Mouse (Mus musculus): ENCODE data around the gene Zfp831. TPM values are rescaled to one million over a fixed set of nuclear protein-coding genes. Genes with fewer than 3 reads are reported as not detected.

Zfp831 gene
- total and polyA plus RNA-seq, 3 experiments = 0.48 to 0.99 (median 0.59) TPM

DNA sequence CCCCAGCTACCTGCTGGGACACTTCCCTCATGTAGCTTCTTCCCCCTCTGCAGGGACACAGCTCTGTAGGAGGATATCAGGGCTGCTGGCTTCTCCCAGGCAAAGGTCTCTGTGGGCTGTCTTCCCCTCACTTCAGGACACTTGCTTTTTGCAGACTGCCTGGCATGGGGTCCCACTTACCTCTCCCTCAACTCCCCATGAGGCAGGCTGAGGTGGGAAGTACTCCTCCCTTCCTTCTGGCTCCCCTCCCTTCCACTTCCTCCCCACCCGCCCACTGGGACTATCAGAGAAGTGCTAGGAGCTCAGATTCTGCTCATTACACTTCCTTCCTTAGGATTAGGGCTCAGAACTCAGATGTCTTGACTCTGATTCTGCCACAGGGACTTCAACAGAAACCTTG is 6.6 kb upstream of the Zfp831 start:
- Histone ChIP-seq H3K27ac (ENCODE audit: insufficient read depth, low read depth) (no peak overlapping the region), H3K9me3 (replicated peaks; ENCODE audit: low read length) (no peaks in the 10 kb centered on the region), H3K9ac (ENCODE audit: insufficient read depth, low read depth) (no peak overlapping the region), H3K79me2 (replicated peaks; ENCODE audit: control insufficient read depth, extremely low read depth, insufficient read depth, poor library complexity, severe bottlenecking) (no peaks in the 10 kb centered on the region), H3K36me3 (replicated peaks in 1 of 2; ENCODE audit: control insufficient read depth in 1 of 2, insufficient read depth in 1 of 2, low read length in 1 of 2) (peaks cover 0 to 21% of the 10 kb centered on the region in 2 experiments), H3K4me1 (ENCODE audit: control insufficient read depth in 1 of 2, insufficient read depth in 2 of 2) (peaks cover 0 to 5% of the 10 kb centered on the region in 2 experiments; a peak in 1 of 4 replicates), H3K4me2 (ENCODE audit: insufficient read depth, low read depth, poor library complexity, severe bottlenecking) (no peak overlapping the region), H3K27me3 (replicated peaks) (no peaks in the 10 kb centered on the region), H3K4me3 (replicated peaks in 1 of 3; ENCODE audit: low read depth in 2 of 3, low read length in 2 of 3, poor library complexity in 1 of 3) (no peak overlapping the region)
- TF ChIP-seq ELF1 (IDR thresholded peaks at IDR 0.05; ENCODE audit: low read depth, low read length) = no peak
- TF ChIP-seq E2F4 (IDR thresholded peaks at IDR 0.05; ENCODE audit: insufficient replicate concordance, low read depth, low read length) = no peak
- TF ChIP-seq MAFK (IDR thresholded peaks at IDR 0.05; ENCODE audit: insufficient replicate concordance, low read length) = no peak
- TF ChIP-seq EP300 (IDR thresholded peaks at IDR 0.05; ENCODE audit: low read length) = no peak
- TF ChIP-seq ETS1 (conservative IDR thresholded peaks at IDR 0.05; ENCODE audit: low read depth, low read length) = no peak
- no peak for TF ChIP-seq GABPA (IDR thresholded peaks at IDR 0.05; ENCODE audit: insufficient replicate concordance, low read depth, low read length)
- no peak for TF ChIP-seq JUN (IDR thresholded peaks at IDR 0.05; ENCODE audit: insufficient read depth, low read depth, low read length)
- TF ChIP-seq MXI1 (IDR thresholded peaks at IDR 0.05; ENCODE audit: low read depth, low read length) = no peak
- no peak for TF ChIP-seq USF2 (conservative IDR thresholded peaks at IDR 0.05; ENCODE audit: low read depth, low read length)
- no peak for TF ChIP-seq POLR2A (IDR thresholded peaks at IDR 0.05; ENCODE audit: low read depth, low read length)
- no peak for TF ChIP-seq TBP (conservative IDR thresholded peaks at IDR 0.05; ENCODE audit: low read depth, low read length)
- no peak for TF ChIP-seq SIN3A (IDR thresholded peaks at IDR 0.05; ENCODE audit: low read length)
- TF ChIP-seq CHD1 (IDR thresholded peaks at IDR 0.05; ENCODE audit: low read depth, low read length) = no peak
- no peak for TF ChIP-seq MAX (IDR thresholded peaks at IDR 0.05; ENCODE audit: low read length)
- no peak for TF ChIP-seq NELFE (IDR thresholded peaks at IDR 0.05; ENCODE audit: low read depth, low read length)
- TF ChIP-seq MYC (IDR thresholded peaks at IDR 0.05; ENCODE audit: low read depth, low read length) = no peak
- no peak for TF ChIP-seq USF1 (IDR thresholded peaks at IDR 0.05; ENCODE audit: low read depth, low read length)
- TF ChIP-seq MEF2A (IDR thresholded peaks at IDR 0.05; ENCODE audit: borderline replicate concordance, low read depth, low read length) = no peak
- TF ChIP-seq IRF4 (IDR thresholded peaks at IDR 0.05; ENCODE audit: low read depth, low read length) = no peak
- TF ChIP-seq RAD21 (IDR thresholded peaks at IDR 0.05; ENCODE audit: low read depth, low read length) = no peak
- dilution Hi-C loops (cut with MboI; ENCODE audit: extremely low pct_ligation_motif_present, extremely low pct_unique_long_range_greater_than_20kb, low sequenced_read_pairs) (no loop called here), in situ Hi-C loops (cut with MboI; ENCODE audit: low pct_ligation_motif_present, low pct_unique_long_range_greater_than_20kb, low sequenced_read_pairs) (no loop called here)
- DNase-seq (ENCODE audit: extremely low read depth) = no peak

GRCm38 (mm10) chr2:174644975-174645374 is 1.6 kb downstream of the Zfp831 start:
- Histone ChIP-seq H3K4me2 (ENCODE audit: insufficient read depth, low read depth, poor library complexity, severe bottlenecking) (no peak overlapping the region), H3K9me3 (replicated peaks; ENCODE audit: low read length) (no peaks in the 10 kb centered on the region), H3K27ac (ENCODE audit: insufficient read depth, low read depth) (no peak overlapping the region), H3K4me3 (replicated peaks in 1 of 3; ENCODE audit: low read depth in 2 of 3, low read length in 2 of 3, poor library complexity in 1 of 3) (no peak overlapping the region), H3K79me2 (replicated peaks; ENCODE audit: control insufficient read depth, extremely low read depth, insufficient read depth, poor library complexity, severe bottlenecking) (no peaks in the 10 kb centered on the region), H3K9ac (ENCODE audit: insufficient read depth, low read depth) (no peak overlapping the region), H3K36me3 (replicated peaks in 1 of 2; ENCODE audit: control insufficient read depth in 1 of 2, insufficient read depth in 1 of 2, low read length in 1 of 2) (peaks cover 5 to 40% of the 10 kb centered on the region in 2 experiments), H3K27me3 (replicated peaks) (no peaks in the 10 kb centered on the region), H3K4me1 (ENCODE audit: control insufficient read depth in 1 of 2, insufficient read depth in 2 of 2) (0 out of 4 replicates have a peak, but pooled peaks cover 0 to 2% of the 10 kb centered on the region in 2 experiments)
- dilution Hi-C loops (cut with MboI; ENCODE audit: extremely low pct_ligation_motif_present, extremely low pct_unique_long_range_greater_than_20kb, low sequenced_read_pairs) = no loop called here
- no peak for TF ChIP-seq BHLHE40 (IDR thresholded peaks at IDR 0.05; ENCODE audit: low read depth, low read length)
- no peak for TF ChIP-seq UBTF (IDR thresholded peaks at IDR 0.05; ENCODE audit: low read depth, low read length)
- TF ChIP-seq NRF1 (IDR thresholded peaks at IDR 0.05; ENCODE audit: low read depth, low read length) = no peak
- no peak for TF ChIP-seq JUND (conservative IDR thresholded peaks at IDR 0.05; ENCODE audit: low read depth, low read length)
- no peak for TF ChIP-seq MEF2A (IDR thresholded peaks at IDR 0.05; ENCODE audit: borderline replicate concordance, low read depth, low read length)
- TF ChIP-seq MAX (IDR thresholded peaks at IDR 0.05; ENCODE audit: low read length) = no peak
- TF ChIP-seq ZNF384 (IDR thresholded peaks at IDR 0.05; ENCODE audit: low read depth, low read length) = no peak
- no peak for TF ChIP-seq HCFC1 (IDR thresholded peaks at IDR 0.05; ENCODE audit: low read depth, low read length)
- no peak for TF ChIP-seq RCOR1 (conservative IDR thresholded peaks at IDR 0.05; ENCODE audit: low read depth, low read length)
- no peak for TF ChIP-seq MAZ (IDR thresholded peaks at IDR 0.05; ENCODE audit: low read depth, low read length)
- TF ChIP-seq TCF12 (IDR thresholded peaks at IDR 0.05; ENCODE audit: low read depth, low read length) = no peak
- no peak for TF ChIP-seq RAD21 (IDR thresholded peaks at IDR 0.05; ENCODE audit: low read depth, low read length)
- no peak for TF ChIP-seq MXI1 (IDR thresholded peaks at IDR 0.05; ENCODE audit: low read depth, low read length)
- TF ChIP-seq NELFE (IDR thresholded peaks at IDR 0.05; ENCODE audit: low read depth, low read length) = no peak
- no peak for TF ChIP-seq KAT2A (IDR thresholded peaks at IDR 0.05; ENCODE audit: insufficient replicate concordance, low read length)
- no peak for DNase-seq (ENCODE audit: extremely low read depth)
- in situ Hi-C loops (cut with MboI; ENCODE audit: low pct_ligation_motif_present, low pct_unique_long_range_greater_than_20kb, low sequenced_read_pairs) = no loop called here
